ENCODE assay signal across 8 mouse cellular contexts in the genomic region with DNA sequence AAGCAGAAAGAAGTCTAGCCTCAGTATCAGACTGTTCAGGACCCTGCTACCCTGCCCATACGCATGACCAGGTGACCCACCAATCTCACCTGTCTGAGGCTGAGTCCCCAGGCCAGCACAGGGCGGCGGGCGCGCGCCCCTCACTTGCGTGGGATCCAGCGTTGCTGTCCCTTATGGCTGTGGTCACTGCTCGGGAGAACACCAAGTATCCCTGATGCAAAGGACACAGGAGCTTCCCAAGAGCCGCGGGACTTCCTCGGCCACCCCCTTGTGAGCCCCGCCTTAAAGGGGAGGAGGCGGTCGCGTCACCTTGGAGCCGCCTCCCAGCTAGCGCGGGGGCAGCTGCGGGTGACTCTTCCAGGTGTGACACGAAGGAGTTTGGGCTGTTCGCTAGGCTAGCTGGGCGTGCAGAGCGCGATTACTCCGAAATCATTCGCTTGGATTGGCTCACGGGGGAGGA. TPM values are rescaled to one million over a fixed set of nuclear protein-coding genes. Genes with fewer than 3 reads are reported as not detected.
DNase-seq lines count a peak whose midpoint lies in the region; ATAC-seq and TF ChIP-seq lines count a peak whose summit lies in the region.

Gene Mctp2 (minus strand): TSS at position 227 of the 460 bp plus-strand sequence.

- H3K4me1 ChIP-seq in cerebellum, adult 2 months (ENCODE audit: control insufficient read depth, insufficient read depth, low read length): 0 out of 2 replicates have a peak, but pooled peaks cover 3% of the 10 kb centered on the region
- H3K4me1 ChIP-seq in embryonic facial prominence, embryonic 10.5 days: peaks cover 16% of the 10 kb centered on the region
- no peaks in the 10 kb centered on the region for H3K4me1 ChIP-seq in heart, embryonic 11.5 days (ENCODE audit: control insufficient read depth, insufficient read depth, low read length)
- no peaks in the 10 kb centered on the region for H3K4me1 ChIP-seq in kidney, embryonic 14.5 days (ENCODE audit: control insufficient read depth, insufficient read depth, low read length)
- H3K4me1 ChIP-seq in liver, postnatal 0 days (ENCODE audit: insufficient read depth): peaks cover 12% of the 10 kb centered on the region; the same call in 1 of the 2 replicates
- peaks cover 14% of the 10 kb centered on the region for H3K4me1 ChIP-seq in neural tube, embryonic 14.5 days (ENCODE audit: control insufficient read depth, insufficient read depth, low read length)
- H3K4me1 ChIP-seq in testis, adult 2 months (ENCODE audit: control insufficient read depth, insufficient read depth, low read length): peaks cover 7% of the 10 kb centered on the region

- H3K4me3 ChIP-seq in cerebellum, adult 2 months (replicated peaks; ENCODE audit: insufficient read depth, low read depth, low read length): peak within 1 kb of the TSS; percentile 35
- H3K4me3 ChIP-seq in embryonic facial prominence, embryonic 10.5 days: peak within 1 kb of the TSS; percentile 65
- peak within 1 kb of the TSS; percentile 39 for H3K4me3 ChIP-seq in heart, embryonic 11.5 days (ENCODE audit: low read depth, low read length)
- H3K4me3 ChIP-seq in kidney, embryonic 14.5 days (ENCODE audit: low read length): peak within 1 kb of the TSS; percentile 58
- H3K4me3 ChIP-seq in liver, postnatal 0 days (ENCODE audit: low read depth, low read length): peak within 1 kb of the TSS; percentile 62
- peak within 1 kb of the TSS; percentile 42 for H3K4me3 ChIP-seq in neural tube, embryonic 14.5 days (ENCODE audit: low read depth, low read length)
- H3K4me3 ChIP-seq in testis, adult 2 months (ENCODE audit: control insufficient read depth, low read depth, low read length): peak within 1 kb of the TSS; percentile 67

- H3K4me2 ChIP-seq in heart, embryonic 11.5 days: peak within 1 kb of the TSS; percentile 73
- H3K4me2 ChIP-seq in kidney, embryonic 14.5 days (replicated peaks; ENCODE audit: low read depth, low read length): peak within 1 kb of the TSS; percentile 99
- peak within 1 kb of the TSS; percentile 83 for H3K4me2 ChIP-seq in liver, postnatal 0 days (ENCODE audit: low read depth, low read length)
- H3K4me2 ChIP-seq in neural tube, embryonic 14.5 days (ENCODE audit: low read depth, low read length): peak within 1 kb of the TSS; percentile 96

- TF ChIP-seq CTCF in cerebellum, adult 2 months (IDR thresholded peaks at IDR 0.05; ENCODE audit: borderline replicate concordance, insufficient read depth, low read depth, low read length): no peak
- TF ChIP-seq CTCF in liver, postnatal 0 days (IDR thresholded peaks at IDR 0.05; ENCODE audit: low read depth): no peak
- TF ChIP-seq CTCF in testis, adult 2 months (IDR thresholded peaks at IDR 0.05; ENCODE audit: control insufficient read depth, insufficient read depth, insufficient replicate concordance, low read depth, low read length): no peak

- H3K9me3 ChIP-seq in embryonic facial prominence, embryonic 10.5 days: no peaks in the 10 kb centered on the region
- no peaks in the 10 kb centered on the region for H3K9me3 ChIP-seq in heart, embryonic 11.5 days (replicated peaks; ENCODE audit: control insufficient read depth, low read length)
- H3K9me3 ChIP-seq in kidney, embryonic 14.5 days (ENCODE audit: control insufficient read depth, low read length): no peaks in the 10 kb centered on the region
- H3K9me3 ChIP-seq in liver, postnatal 0 days (ENCODE audit: low read length): no peaks in the 10 kb centered on the region
- no peaks in the 10 kb centered on the region for H3K9me3 ChIP-seq in neural tube, embryonic 14.5 days (ENCODE audit: control insufficient read depth, low read length)

- no peak within 1 kb of the TSS for H3K27ac ChIP-seq in cerebellum, adult 2 months (ENCODE audit: insufficient read depth, low read length)
- peak within 1 kb of the TSS; percentile 3; the same call in 1 of the 2 replicates for H3K27ac ChIP-seq in embryonic facial prominence, embryonic 10.5 days (replicated peaks)
- H3K27ac ChIP-seq in heart, embryonic 11.5 days (ENCODE audit: low read depth, low read length): no peak within 1 kb of the TSS
- no peak within 1 kb of the TSS for H3K27ac ChIP-seq in kidney, embryonic 14.5 days (ENCODE audit: low read depth, low read length)
- peak within 1 kb of the TSS; percentile 57 for H3K27ac ChIP-seq in liver, postnatal 0 days (ENCODE audit: low read depth)
- H3K27ac ChIP-seq in neural tube, embryonic 14.5 days (ENCODE audit: low read depth, low read length): no peak within 1 kb of the TSS
- H3K27ac ChIP-seq in testis, adult 2 months (ENCODE audit: control insufficient read depth, insufficient read depth, low read depth, low read length): no peak within 1 kb of the TSS

- H3K36me3 ChIP-seq in embryonic facial prominence, embryonic 10.5 days (replicated peaks): no peaks in the 10 kb centered on the region
- H3K36me3 ChIP-seq in heart, embryonic 11.5 days (ENCODE audit: control insufficient read depth, insufficient read depth, low read length): no peaks in the 10 kb centered on the region
- H3K36me3 ChIP-seq in kidney, embryonic 14.5 days (ENCODE audit: control insufficient read depth, insufficient read depth, low read length): no peaks in the 10 kb centered on the region
- no peaks in the 10 kb centered on the region for H3K36me3 ChIP-seq in liver, postnatal 0 days (replicated peaks; ENCODE audit: insufficient read depth, low read length)
- H3K36me3 ChIP-seq in neural tube, embryonic 14.5 days (ENCODE audit: control insufficient read depth, insufficient read depth, low read length): no peaks in the 10 kb centered on the region
- H3K36me3 ChIP-seq in testis, adult 2 months (ENCODE audit: control insufficient read depth, insufficient read depth, low read length): no peaks in the 10 kb centered on the region

- TF ChIP-seq EP300 in liver, postnatal 0 days (IDR thresholded peaks at IDR 0.05; ENCODE audit: low read depth): no peak

- DNase-seq in cerebellum, adult 2 months: peak in 1 of 2 experiments; percentile 2
- DNase-seq in cerebellum, postnatal 4 days (ENCODE audit: low spot score in 2 of 2): no peak
- peak; percentile 76 for DNase-seq in embryonic facial prominence, embryonic 10.5 days (ENCODE audit: low spot score)
- DNase-seq in liver, postnatal 0 days: peak; percentile 79

- no peak for TF ChIP-seq POLR2A in cerebellum, adult 2 months (IDR thresholded peaks at IDR 0.05; ENCODE audit: borderline replicate concordance, insufficient read depth, low read length)
- no peak for TF ChIP-seq POLR2A in testis, adult 2 months (IDR thresholded peaks at IDR 0.05; ENCODE audit: control insufficient read depth, low read depth, low read length)

- WGBS in cerebellum, adult 2 months: under 1% methylated on average over 28 of the region's 28 CpGs
- WGBS in embryonic facial prominence, embryonic 10.5 days: under 1% methylated on average over 28 of the region's 28 CpGs
- WGBS in heart, embryonic 11.5 days (ENCODE audit: insufficient replicate concordance): under 1% methylated on average over 28 of the region's 28 CpGs
- WGBS in kidney, embryonic 14.5 days: under 1% methylated on average over 28 of the region's 28 CpGs
- under 1% methylated on average over 28 of the region's 28 CpGs for WGBS in liver, postnatal 0 days (ENCODE audit: insufficient replicate concordance)
- WGBS in neural tube, embryonic 14.5 days: 2% methylated on average over 28 of the region's 28 CpGs

- peak; percentile 61 for ATAC-seq in heart, embryonic 11.5 days (replicated peaks; ENCODE audit: insufficient number of reproducible peaks, low FRiP score, low TSS enrichment)
- ATAC-seq in kidney, embryonic 14.5 days (ENCODE audit: low FRiP score, low TSS enrichment): peak; percentile 89
- peak; percentile 95 for ATAC-seq in liver, postnatal 0 days
- ATAC-seq in neural tube, embryonic 14.5 days (ENCODE audit: low read depth): no peak

- peak within 1 kb of the TSS; percentile 0 for H3K9ac ChIP-seq in heart, embryonic 11.5 days (ENCODE audit: low read depth, low read length)
- H3K9ac ChIP-seq in kidney, embryonic 14.5 days (ENCODE audit: low read depth, low read length): peak within 1 kb of the TSS; percentile 48
- peak within 1 kb of the TSS; percentile 63 for H3K9ac ChIP-seq in liver, postnatal 0 days (replicated peaks)
- 0 out of 2 replicates have a peak within 1 kb of the TSS, but pooled peaks have one; percentile 44 for H3K9ac ChIP-seq in neural tube, embryonic 14.5 days (replicated peaks; ENCODE audit: low read depth, low read length)

- no peaks in the 10 kb centered on the region for H3K27me3 ChIP-seq in cerebellum, adult 2 months (ENCODE audit: control insufficient read depth, insufficient read depth, low read length)
- peaks cover 42% of the 10 kb centered on the region for H3K27me3 ChIP-seq in embryonic facial prominence, embryonic 10.5 days (replicated peaks; ENCODE audit: low read depth, poor library complexity, severe bottlenecking)
- no peaks in the 10 kb centered on the region; the same call in 1 of the 2 replicates for H3K27me3 ChIP-seq in heart, embryonic 11.5 days (ENCODE audit: control insufficient read depth, insufficient read depth, low read length)
- 0 out of 2 replicates have a peak, but pooled peaks cover 3% of the 10 kb centered on the region for H3K27me3 ChIP-seq in kidney, embryonic 14.5 days (ENCODE audit: control insufficient read depth, insufficient read depth, low read length)
- H3K27me3 ChIP-seq in liver, postnatal 0 days (ENCODE audit: insufficient read depth, low read length): no peaks in the 10 kb centered on the region
- H3K27me3 ChIP-seq in neural tube, embryonic 14.5 days (ENCODE audit: control insufficient read depth, insufficient read depth, low read length): peaks cover 10% of the 10 kb centered on the region; the same call in 1 of the 2 replicates
- H3K27me3 ChIP-seq in testis, adult 2 months (ENCODE audit: control insufficient read depth, insufficient read depth, low read length): no peaks in the 10 kb centered on the region

RNA-seq across cellular contexts. Expression of gene Mctp2, which starts in this region (rescaled TPM):
- polyA plus RNA-seq in cerebellum, adult 2 months (2012; rRNA removed): 0.29 and 0.64 TPM in 2 replicates
- 0.48 and 0.51 TPM in 2 replicates for polyA plus RNA-seq in embryonic facial prominence, embryonic 10.5 days (2016; fragmentation: Nextera tagmentation; extraction: Ambion mirVana)
- polyA plus RNA-seq in heart, embryonic 11.5 days (2014; fragmentation: Nextera tagmentation; extraction: Ambion mirVana): 0.31 and 0.64 TPM in 2 replicates
- 4.0 and 7.0 TPM in 2 replicates for polyA plus RNA-seq in kidney, embryonic 14.5 days (2014; fragmentation: Nextera tagmentation; extraction: Ambion mirVana)
- polyA plus RNA-seq in liver, postnatal 0 days (2015; fragmentation: Nextera tagmentation; extraction: Ambion mirVana): 1.4 and 1.7 TPM in 2 replicates
- 1.9 and 2.1 TPM in 2 replicates for polyA plus RNA-seq in neural tube, embryonic 14.5 days (2014; fragmentation: Nextera tagmentation; extraction: Ambion mirVana)
- 0.05 and 0.21 TPM in 2 replicates for polyA plus RNA-seq in testis, adult 2 months (2012; rRNA removed)

Comparison
In these comparisons a context has a peak if more than half of its experiments do, and no peak if none do; other contexts are left out.
1. Peak in DNase-seq, H3K4me3 ChIP-seq and H3K27ac ChIP-seq in embryonic facial prominence, embryonic 10.5 days; RNA of the gene not detected or under 1 TPM.
2. Peak in ATAC-seq, H3K4me3 ChIP-seq, H3K9ac ChIP-seq and H3K4me2 ChIP-seq in heart, embryonic 11.5 days; RNA of the gene not detected or under 1 TPM.
3. H3K9ac ChIP-seq: peak in every context shown above with its lines; median percentile 63 in liver, postnatal 0 days; 48 in kidney, embryonic 14.5 days; 44 in neural tube, embryonic 14.5 days; 0 in heart, embryonic 11.5 days.